Mouse (Mus musculus) heart, postnatal 0 days (tissue): ENCODE measurements at regions not wholly inside any gene's neighbourhood (a gene's known extent, or its start where the extent isn't known, plus 50 kb on each side); places are given as distances from the start of the nearest gene placed in this dataset.

Experiments used
- CTCF ChIP-seq: IDR thresholded peaks from 2 replicates; pipeline ENCODE4 v1.5.1; 2016; ENCODE audit warnings: antibody characterized with exemption, control low read depth, low read depth
- EP300 ChIP-seq: IDR thresholded peaks from 2 replicates; pipeline ENCODE4 v1.6.1; 2016; ENCODE audit warnings: antibody characterized with exemption, low read depth

DNA sequence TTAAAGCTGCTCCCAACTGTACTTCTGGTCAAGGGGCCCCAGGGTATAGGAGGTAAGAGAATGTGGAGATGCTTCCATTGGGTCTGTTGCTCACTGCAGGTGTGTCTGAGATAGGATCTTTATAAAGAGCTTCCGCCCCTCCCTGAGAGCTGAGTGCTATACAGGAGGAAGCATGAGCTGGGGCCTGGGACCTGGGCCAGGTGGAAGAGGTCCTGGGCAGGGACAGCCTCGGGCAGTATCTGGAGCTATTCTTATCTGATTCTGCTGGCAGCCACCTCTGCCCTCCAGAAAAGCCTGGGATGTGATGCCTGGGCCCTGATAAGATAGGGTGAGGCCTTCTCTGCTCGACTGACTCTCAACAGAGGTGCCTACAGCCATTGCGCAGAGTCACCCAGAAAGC is 203.3 kb downstream of the Opa1 start:
- TF ChIP-seq CTCF (no peak), EP300 (no peak)
